Mouse (Mus musculus) heart, adult 9 months (tissue): ENCODE results near the gene Ctnnbip1.

Experiments
- DNase-seq, 2 experiments: peaks; one replicate each; pipeline ENCODE4 v3.0.0; 2022; ENCODE audit warnings: low spot score in 2 of 2

Gene Ctnnbip1

GRCm38 (mm10) chr4:149517868-149518340, at the start of gene Ctnnbip1:
Gene Ctnnbip1, plus strand, starts transcription at chr4:149518236.
- peak; percentile 96 to 97 for DNase-seq

- no peak for DNase-seq
Observed at GRCm38 (mm10) chr4:149469557-149469956, 48.5 kb upstream of the Ctnnbip1 start.

GRCm38 (mm10) chr4:149475096-149475495, 42.9 kb upstream of the Ctnnbip1 start:
- no peak for DNase-seq

GRCm38 (mm10) chr4:149477078-149477477, 41.0 kb upstream of the Ctnnbip1 start, which contains the start of gene Tmem274:
Gene Tmem274, plus strand, starts transcription at chr4:149477378.
- DNase-seq, result no peak

- peak; percentile 35 to 40 for DNase-seq
Observed at GRCm38 (mm10) chr4:149484566-149484965, 33.5 kb upstream of the Ctnnbip1 start.

- DNase-seq, result peak; percentile 93
Observed at GRCm38 (mm10) chr4:149485053-149485824, 32.8 kb upstream of the Ctnnbip1 start, which contains the start of the genes Nmnat1 and Lzic. Gene Nmnat1, minus strand, starts transcription at chr4:149485202. Gene Lzic, plus strand, starts transcription at chr4:149485229.

- DNase-seq, result peak; percentile 16 to 45
Observed at GRCm38 (mm10) chr4:149485825-149486206, 32.2 kb upstream of the Ctnnbip1 start.

GRCm38 (mm10) chr4:149487729-149488128, 30.3 kb upstream of the Ctnnbip1 start:
- no peak for DNase-seq

GRCm38 (mm10) chr4:149489415-149490240, 28.4 kb upstream of the Ctnnbip1 start:
- peak; percentile 73 to 80 for DNase-seq

- no peak for DNase-seq
Observed at GRCm38 (mm10) chr4:149491151-149491550, 26.9 kb upstream of the Ctnnbip1 start.

GRCm38 (mm10) chr4:149496612-149497011, 21.4 kb upstream of the Ctnnbip1 start:
- DNase-seq, result no peak

- DNase-seq, result no peak
Observed at GRCm38 (mm10) chr4:149498901-149499300, 19.1 kb upstream of the Ctnnbip1 start.

- no peak for DNase-seq
Observed at GRCm38 (mm10) chr4:149499790-149500189, 18.2 kb upstream of the Ctnnbip1 start.

GRCm38 (mm10) chr4:149504363-149504762, 13.7 kb upstream of the Ctnnbip1 start:
- DNase-seq, result no peak

GRCm38 (mm10) chr4:149504858-149505257, 13.2 kb upstream of the Ctnnbip1 start:
- no peak for DNase-seq

- no peak for DNase-seq
Observed at GRCm38 (mm10) chr4:149505261-149505967, 12.6 kb upstream of the Ctnnbip1 start.

- no peak for DNase-seq
Observed at GRCm38 (mm10) chr4:149506904-149507303, 11.1 kb upstream of the Ctnnbip1 start.

- no peak for DNase-seq
Observed at GRCm38 (mm10) chr4:149511221-149511646, 6.8 kb upstream of the Ctnnbip1 start.

GRCm38 (mm10) chr4:149512072-149512471, 6.0 kb upstream of the Ctnnbip1 start:
- no peak for DNase-seq

- no peak for DNase-seq
Observed at GRCm38 (mm10) chr4:149515706-149516105, 2.3 kb upstream of the Ctnnbip1 start.

- DNase-seq, result no peak
Observed at GRCm38 (mm10) chr4:149518351-149519220, 550 bp downstream of the Ctnnbip1 start.
